Mouse (Mus musculus) left cerebral cortex, adult 9 months (tissue): Measurements from ENCODE around the gene Ube2c.

Experiments
- DNase-seq, 2 experiments: peaks; one replicate each; pipeline ENCODE4 v3.0.0; 2022; ENCODE audit warnings: low spot score in 2 of 2

Gene Ube2c

DNA sequence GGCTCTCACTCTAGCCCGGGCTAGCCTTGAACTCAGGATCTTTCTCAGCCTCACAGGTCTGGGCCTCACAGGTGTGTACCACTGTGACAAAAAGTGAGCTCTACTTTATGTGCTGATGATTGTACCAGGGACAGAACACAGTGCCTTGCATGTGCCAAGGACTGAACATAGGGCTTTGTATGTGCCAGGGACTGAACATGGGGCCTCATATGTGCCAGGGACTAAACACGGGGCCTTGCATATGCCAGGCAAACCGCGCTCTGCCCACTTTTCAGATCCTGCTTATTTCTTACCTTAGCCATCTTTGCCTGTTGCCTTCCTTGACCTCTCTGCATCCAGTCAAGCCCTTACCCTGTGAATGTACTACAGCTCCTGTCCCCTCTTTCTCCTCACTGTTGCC is 7.7 kb upstream of the Ube2c start:
- no peak for DNase-seq

DNA sequence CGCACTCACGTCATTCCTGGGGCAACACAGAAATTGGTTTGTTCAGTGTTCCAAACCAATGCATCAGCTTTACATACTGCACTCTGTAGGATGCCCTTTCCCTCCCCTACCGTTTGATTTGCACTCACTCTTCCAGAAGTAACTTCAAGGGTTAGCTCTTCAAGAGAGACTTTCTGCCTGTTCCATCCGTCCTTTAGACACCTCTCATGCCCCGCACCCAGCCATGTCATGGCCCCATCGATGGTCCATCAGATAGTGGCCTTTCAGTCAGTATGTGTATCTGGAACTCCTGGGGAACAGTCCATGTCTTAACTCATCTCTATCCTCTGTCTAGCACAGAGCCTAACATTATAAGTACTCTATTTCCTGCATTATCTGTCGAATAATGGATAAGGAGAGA is 7.1 kb upstream of the Ube2c start:
- DNase-seq = no peak

DNA sequence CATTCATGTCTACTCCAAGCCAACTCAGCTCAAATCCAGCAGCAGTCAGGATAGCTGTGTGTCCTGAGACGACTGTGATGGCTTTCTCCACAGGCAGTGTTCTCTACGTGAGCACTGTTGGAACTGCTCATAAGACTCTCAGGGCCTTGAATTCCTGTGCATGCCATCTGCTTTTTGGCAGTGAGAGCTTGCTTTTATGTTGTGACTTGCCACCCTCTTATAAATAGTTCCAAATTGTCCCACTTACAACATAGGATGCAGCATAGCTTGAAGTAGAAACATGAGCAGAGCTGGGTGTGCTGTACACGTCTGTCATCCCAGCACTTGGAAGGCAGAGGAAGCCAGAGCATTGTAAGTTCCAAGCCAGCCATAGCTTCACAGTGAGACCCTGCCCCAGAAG is 3.9 kb upstream of the Ube2c start:
- DNase-seq = peak in 1 of 2 experiments; percentile 50

DNA sequence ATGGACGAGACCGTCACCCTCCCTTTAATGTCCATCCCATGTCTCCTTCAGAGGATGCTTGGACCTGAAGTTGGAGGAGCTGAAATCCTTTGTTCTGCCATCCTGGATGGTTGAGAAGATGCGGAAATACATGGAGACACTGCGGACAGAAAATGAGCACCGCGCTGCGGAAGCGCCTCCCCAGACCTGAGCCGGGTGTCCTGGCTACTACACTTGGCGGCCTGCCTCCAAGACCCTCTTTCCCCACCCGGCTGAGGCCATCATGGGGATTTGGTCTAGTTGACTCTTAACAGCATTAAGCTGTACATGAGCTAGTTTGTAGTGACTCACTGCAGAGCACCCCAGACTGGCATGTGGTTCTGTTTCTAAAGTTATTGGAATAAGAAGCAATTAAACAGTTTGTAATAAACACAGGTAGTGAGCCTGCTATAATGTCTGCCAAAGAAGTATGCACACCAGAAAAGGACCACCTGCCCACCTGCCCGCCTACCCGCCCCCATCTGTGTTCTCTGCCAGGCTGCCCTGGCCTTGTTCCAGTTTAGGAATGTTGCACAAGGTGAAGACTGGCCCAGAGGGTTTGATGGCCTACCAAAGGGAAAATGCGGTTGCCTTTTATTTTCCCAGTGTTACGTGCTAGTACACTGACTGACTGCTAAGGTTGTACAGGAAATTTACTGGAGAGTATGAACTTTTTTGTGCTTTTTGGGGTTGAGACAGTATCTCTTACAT is 1.7 kb upstream of the Ube2c start:
- no peak for DNase-seq

DNA sequence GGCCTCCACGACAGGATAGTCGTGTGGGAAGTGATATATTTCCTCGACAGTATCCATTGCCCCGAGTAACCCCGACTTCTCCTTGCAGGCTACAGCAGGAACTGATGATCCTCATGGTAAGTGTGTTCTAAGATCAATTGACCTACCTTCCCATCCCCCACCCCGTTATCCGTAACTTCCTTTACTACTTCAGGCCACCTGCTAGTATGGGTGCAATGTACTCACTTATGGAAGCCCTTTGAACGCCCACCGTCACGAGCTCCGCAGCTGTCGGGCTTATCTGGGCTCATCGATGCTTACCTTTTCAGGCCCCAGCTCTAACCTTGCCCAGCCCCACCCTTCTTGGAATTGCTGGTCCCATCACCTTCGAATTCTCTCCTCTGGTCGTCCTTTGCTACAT is 581 bp downstream of the Ube2c start:
- DNase-seq = no peak

DNA sequence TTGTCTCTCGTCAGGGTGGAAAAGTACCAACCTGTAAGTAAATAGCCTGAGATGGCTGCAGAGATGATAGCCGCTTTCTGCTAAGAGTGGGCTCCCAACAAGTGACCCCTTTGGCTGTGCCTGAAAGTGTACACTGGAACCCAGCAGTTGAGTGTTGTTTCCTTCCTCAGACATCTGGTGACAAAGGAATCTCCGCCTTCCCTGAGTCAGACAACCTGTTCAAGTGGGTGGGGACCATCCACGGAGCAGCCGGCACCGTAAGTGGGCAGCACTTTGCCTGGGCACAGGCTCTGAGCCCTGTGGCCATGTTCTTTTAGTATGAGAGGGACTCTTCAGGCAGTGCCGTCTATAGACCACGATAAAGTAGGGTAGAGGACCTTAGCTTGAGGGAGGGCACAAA is 1.4 kb downstream of the Ube2c start:
- DNase-seq = no peak

DNA sequence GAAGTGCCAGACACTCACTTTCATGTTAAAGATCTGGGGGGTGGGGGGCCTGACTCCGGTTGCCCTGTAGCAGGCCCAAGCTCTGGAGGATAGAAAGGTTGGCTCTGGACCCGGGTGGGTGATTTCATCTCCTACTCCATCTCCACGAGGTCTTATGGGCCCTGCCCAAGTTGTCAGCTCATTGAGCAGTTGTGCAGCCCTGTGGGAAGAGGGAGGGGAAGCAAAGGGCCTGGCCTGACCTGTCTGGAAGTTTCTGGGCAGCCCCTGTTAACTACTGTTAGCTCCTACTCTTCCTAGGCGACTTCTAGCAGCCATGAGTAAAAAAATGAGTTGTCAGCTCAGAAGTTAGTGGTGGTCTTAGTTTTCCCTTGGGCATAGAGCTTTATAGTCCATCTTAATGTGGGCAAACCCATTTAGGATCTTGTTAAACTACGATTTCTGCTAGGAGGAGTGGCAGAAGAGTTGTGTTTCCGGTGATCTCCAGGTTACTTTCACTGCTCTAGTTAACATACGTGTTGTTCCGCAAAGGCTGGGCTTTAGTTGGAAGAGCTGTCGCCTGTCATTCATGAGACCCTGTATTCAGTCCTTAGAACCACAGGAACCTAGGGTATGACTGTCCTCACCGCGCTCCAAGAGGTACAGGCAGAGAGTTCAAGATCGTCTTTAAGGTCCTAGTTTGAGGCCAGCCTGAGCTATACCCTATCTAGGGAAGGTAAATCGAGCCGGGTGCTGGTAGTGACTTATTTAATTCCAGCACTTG is 3.7 kb downstream of the Ube2c start:
- DNase-seq = no peak

DNA sequence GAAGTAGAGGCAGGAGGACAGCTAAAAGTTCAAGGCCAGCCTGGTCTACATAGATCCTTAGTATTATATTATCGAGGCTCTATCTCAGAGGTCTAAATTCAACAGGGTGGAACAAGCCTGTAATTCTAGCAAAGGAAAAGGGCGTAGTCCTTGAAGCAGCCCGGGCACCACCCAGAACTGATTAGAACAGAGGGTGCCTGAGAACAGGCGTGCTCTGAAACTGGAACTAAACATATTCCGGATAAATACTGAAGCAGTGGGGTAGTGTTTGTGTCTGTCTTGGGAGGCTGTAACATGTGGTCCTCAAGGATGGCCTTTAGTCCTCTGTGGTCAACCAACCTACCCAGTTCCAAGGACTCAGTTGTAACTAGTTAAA is 4.3 kb downstream of the Ube2c start:
- no peak for DNase-seq

DNA sequence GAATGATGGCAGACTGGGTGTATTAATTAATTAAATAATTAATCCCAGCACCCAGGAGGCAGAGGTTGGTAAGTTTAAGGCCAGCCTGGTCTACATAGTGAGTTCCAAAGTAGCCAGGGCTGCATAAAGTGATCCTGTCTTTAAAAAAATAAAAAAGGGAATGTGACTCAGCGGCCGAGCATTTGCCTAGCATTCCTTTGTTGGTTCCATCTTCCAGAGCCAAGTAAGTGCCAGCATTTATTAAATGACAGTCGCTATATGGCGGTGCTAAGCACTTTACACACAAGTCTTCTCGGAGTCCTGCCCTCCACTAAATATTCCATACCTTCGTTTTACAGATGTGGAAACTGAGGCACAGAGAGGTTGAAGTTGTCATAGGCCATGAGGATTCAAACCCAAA is 6.4 kb downstream of the Ube2c start:
- no peak for DNase-seq

DNA sequence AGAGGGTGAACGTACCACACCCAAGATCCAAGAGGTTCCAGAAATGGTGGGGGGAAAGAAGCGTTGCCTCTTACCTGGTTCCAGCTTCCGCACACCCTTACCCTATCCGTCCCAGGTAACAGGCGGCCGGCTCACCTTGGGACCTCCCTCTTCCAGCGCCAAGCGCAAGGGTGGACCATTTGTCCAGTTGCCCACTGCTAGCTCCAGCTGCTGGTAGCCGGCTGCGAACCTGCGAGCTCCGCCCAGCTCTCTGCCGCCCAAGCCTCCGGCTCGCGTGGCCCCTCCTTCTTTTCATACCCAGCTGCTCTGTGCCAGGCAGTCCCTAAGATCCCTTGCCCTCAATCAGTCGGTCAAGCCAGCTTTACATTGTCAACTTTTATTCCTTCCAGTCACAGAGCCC is 7.1 kb downstream of the Ube2c start:
- DNase-seq = no peak

DNA sequence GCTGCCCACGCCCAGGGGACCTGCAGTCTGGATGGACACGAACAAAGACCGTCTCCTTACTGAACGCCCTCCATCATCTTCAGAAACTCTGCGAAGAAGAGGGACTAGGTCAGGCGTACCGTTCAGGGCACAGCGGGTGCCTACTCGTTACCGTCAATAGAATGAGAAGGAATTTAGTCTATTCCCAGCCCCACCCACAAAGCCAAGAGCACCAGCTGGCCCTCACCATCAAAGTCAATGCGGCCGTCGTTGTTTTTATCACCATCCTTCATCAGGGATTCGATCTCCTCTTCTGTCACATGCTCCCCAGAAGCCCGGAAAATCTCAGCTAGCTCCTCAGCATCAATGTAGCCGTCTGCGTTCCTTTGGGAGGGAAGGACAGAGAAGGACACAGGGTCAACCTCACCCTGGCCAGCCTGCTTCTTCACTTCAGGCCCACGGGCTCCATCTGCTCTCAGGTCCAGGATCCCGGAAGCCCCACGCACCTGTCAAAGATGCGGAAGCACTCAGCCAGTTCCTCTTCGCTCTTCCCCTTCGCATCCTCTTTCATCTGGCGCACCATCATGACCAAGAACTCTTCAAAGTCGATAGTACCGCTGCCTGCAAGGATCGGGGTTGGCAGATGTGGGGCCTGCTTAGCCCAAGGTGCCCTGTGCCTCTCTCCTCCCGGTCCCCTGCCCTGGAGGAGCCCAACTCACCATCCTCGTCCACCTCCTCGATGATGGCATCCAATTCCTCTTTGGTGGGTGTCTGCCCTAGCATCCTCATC is 7.7 kb downstream of the Ube2c start:
- no peak for DNase-seq

DNA sequence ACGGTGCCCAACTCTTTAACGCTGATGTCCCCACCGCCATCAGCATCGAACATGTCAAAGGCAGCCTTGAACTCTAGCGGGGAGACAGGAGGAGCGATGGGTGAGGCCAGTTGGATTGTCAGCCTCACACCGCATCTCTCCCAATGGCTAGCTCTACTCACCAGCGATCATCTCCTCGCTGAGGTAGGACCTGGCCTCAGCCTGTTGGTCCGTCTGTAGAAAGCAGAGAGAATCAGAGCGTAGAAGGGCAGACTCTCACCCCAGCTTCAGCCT is 8.3 kb downstream of the Ube2c start:
- DNase-seq = no peak

DNA sequence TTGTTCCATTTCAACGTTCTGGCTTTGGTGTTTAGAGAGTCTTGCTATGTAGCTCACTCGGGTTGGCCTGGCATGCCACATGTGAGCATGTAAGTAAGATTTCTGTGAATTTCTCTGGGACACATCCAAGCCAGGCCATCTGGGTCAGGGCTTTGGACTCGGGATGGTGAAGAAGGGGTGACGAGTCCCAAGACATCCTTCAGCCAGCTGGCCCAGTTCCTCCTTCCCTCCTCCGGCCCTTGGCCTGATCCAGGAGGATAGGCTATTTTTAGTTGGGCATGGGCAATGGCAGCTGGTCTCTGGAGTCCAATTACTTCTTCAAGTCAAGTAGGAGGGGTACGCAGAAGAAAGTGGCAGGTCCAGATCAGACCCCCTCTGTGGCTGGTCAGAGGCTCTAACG is 9.1 kb downstream of the Ube2c start:
- DNase-seq = no peak

DNA sequence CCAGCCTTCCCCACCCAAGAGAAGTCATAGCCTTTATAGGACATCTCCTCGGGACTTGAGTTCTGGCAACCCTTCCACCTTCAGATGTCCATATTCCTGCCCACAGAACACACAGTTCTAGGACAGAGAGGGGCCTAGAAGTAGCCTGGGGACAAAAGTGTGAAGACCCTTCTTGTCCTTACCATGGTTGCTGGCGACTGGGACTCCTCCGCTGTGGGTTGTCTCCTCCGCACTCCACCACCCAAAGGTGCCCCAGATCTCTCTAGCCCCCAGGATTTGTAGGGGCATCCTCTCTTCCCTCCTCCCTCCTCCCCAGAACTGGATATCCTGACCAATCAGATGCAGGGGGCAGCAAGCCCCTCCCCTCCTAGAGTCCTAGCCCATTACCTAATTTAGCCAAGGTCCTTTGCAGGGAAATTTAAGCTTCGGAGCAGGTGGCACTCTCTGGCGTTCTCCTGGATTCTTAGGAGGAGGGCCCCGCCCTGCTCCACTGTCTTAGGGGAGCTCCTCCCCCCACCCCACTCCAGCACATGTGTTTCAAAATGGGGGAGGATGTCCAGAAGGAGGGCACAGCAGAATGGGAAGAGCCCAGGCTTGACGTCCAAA is 9.9 kb downstream of the Ube2c start, which contains the start of gene Tnnc2:
TSS of gene Tnnc2 (minus strand) at position 487 of the 606 bp plus-strand sequence.
- DNase-seq = no peak

DNA sequence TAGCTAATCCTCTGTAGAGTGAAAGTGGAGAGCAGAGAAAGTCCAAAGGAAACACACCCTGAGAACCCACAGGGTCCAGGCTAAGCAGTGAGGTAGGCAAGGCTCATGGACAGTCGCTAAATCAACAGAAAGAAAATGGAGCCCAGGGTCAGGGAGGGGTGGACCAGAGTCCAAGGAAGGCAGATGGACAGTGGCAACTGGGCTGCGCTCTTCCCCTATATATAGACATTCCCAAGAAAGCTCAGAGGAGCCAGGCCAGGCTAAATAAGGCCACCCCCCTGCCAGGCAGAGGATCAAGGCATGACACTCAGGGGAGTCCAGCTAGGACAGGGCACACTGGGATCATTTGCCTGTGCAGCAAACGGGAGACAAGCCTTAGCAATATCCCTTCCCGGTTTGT is 12.2 kb downstream of the Ube2c start:
- no peak for DNase-seq

DNA sequence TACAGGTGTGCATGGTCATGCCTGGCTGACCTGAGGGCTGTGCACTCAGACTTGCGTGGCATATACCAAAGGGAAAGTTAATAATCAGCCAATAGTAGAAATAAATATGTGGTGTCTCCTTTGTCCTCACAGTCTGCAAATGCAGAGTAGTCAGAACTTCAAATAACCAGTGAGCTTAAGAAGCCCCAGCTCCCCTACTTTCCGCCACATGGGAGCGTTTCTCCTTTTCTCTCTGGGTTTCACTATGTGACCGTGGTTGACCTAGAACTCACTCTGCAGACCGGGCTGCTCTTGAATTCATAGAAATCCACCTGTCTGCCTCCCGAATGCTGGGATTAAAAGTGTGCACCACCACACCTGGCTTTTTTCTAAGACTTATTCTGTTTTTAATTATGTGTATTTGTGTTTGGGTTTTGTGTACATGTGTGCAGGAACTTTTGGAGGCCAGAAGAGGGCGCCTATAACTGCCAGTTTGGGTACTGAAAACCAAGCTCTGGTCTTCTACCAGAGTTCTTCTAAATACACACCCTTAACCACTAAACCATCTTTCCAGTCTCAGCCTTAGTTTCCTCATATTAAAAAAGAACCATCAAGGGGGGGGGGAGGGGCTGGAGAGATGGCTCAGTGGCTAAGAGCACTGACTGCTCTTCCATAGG is 14.4 kb downstream of the Ube2c start:
- DNase-seq = no peak

DNA sequence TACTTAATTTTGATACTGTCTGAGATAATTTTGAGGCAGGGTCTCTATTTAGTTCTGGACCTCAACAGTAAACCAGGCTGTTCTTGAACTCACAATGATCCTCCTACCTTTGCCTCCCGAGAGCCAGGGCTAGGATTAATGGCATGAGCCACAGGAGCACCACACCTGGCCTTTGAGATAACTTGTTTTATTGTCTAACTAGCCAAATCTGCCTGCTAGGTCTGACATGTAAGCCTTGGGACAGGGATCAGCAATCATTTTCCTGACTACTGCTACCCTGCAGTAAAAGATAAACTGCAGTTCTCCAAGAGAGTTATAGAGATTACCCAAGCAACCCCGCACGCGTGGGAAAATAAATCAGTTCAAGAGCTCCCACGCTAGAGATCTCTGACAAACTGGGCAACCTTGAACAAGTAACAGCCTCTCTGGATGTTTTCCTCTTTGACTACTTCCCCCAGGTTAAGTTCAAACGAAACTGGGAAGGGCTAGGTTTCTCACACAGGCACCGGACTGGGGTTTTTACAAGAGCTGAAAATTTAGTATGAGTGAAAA is 15.2 kb downstream of the Ube2c start:
- no peak for DNase-seq

DNA sequence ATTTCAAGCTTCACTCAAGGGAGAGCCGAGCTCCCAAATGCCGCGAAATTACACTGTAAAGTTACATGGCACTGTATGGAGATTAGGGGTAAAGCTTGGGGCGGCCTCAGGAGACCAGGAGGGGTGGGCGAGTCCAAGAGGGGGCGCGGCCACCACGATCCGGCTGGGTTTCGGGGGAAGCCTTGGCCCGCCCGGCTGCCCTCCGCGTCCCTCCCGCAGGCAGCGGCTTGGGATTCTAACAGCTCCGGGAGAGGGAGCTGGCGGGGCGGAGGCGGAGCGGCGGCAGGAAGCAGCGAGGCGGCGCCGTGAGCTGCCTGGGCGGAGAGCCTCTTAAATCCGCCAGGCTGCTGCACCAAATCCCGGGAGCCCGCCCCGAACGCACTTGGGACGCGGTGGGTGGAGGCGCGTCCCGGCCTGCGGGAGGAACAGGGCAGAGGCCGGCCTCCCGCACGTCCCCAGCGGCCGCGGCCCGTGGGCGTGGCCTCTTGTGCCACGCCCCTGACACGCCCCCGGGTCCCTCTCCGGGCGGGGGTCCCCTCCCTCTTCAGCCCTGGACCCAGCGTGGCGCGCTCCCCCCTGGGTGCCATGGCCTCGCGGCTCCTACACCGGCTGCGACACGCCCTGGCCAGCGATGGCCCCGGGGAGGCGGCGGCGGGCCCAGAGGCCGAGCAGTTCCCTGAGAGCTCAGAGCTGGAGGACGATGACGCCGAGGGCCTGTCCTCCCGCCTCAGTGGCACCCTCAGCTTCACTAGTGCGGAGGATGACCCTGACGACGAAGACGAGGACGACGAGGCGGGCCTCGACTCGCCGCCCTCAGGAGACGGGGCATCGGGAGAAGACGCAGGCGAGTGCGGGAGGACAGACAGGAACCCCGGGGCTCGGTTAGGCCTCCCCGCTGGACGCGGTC is 16.0 kb downstream of the Ube2c start, which contains the start of gene Snx21:
TSS of gene Snx21 (plus strand) at position 343 of the 907 bp plus-strand sequence.
- peak; percentile 70 to 87 for DNase-seq

DNA sequence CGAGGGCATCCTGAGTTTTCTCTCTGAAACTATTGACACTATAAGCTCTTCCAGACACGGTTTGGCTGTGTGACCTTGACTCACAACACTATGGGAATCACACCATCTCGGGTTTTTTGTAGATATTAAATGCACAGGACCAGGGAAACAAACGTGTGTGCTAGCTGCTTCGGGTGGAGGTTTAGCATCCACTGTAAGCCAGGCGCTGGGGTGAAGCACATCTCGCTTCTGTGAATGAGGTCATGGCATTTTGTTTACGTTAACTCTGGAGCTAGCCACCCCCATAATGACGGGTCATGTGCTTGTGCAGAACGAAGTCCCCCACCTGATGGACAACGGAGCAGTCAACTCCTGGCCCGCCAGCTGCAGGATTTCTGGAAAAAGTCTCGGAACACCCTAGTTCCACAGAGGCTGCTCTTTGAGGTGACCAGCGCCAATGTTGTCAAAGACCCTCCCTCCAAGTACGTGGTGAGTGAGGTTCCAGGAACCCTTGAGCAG is 16.7 kb downstream of the Ube2c start:
- DNase-seq = no peak

DNA sequence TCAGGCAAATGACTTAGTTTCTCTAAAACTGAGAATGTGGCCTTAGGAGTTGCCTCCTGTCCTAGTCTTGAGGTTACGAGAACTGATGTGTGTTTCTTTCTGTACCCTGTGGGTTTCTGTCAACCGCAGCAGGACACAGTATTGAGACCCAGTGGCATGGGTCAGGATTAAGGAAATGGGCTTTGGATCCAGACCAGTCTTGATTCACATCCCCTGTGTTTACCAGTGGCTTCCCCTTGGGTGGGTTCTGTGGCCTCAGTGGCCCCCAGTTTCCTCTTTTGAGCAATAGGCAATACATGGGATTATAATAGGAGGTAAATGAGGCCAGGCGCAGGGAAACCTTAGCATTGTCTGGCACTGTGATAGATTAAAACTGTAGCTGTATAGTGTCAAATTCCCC is 17.3 kb downstream of the Ube2c start:
- DNase-seq = no peak
